Mouse (Mus musculus): Measurements from ENCODE around the gene Pde4d.

GRCm38 (mm10) chr13:109761081-109761480 is 1311.3 kb downstream of the Pde4d start:
- TF ChIP-seq POLR2A (IDR thresholded peaks at IDR 0.05; ENCODE audit: insufficient read depth, low read depth, low read length) (no peak), CTCF (IDR thresholded peaks at IDR 0.05; ENCODE audit: insufficient read depth, low read depth, low read length) (no peak)
